Mouse (Mus musculus): ENCODE results near the gene Dapl1. TPM values are rescaled to one million over a fixed set of nuclear protein-coding genes. Genes with fewer than 3 reads are reported as not detected.

Dapl1 gene
- polyA plus RNA-seq, 1 experiment from 2014 or later: 0.96 TPM

- H3K9me3 ChIP-seq (ENCODE audit: control insufficient read depth, low read length): no peaks in the 10 kb centered on the region
- no peak for ATAC-seq (ENCODE audit: low FRiP score, low TSS enrichment)
- H3K4me2 ChIP-seq (ENCODE audit: low read length): no peak overlapping the region
- no peaks in the 10 kb centered on the region for H3K4me1 ChIP-seq (ENCODE audit: control insufficient read depth, insufficient read depth, low read length)
- WGBS: 87% methylated on average over 6 of the region's 6 CpGs
- no peak for DNase-seq
- no peak overlapping the region for H3K9ac ChIP-seq (replicated peaks; ENCODE audit: low read length)
- no peak overlapping the region for H3K4me3 ChIP-seq (replicated peaks; ENCODE audit: low read depth, low read length)
- no peaks in the 10 kb centered on the region for H3K27me3 ChIP-seq (ENCODE audit: control insufficient read depth, insufficient read depth, low read length)
- H3K27ac ChIP-seq (replicated peaks; ENCODE audit: low read depth, low read length): no peak overlapping the region
- H3K36me3 ChIP-seq (ENCODE audit: control insufficient read depth, insufficient read depth, low read length): no peaks in the 10 kb centered on the region
Observed at GRCm38 (mm10) chr2:59467976-59468375, 16.5 kb upstream of the Dapl1 start.

- no peak overlapping the region for H3K9ac ChIP-seq (replicated peaks; ENCODE audit: low read length)
- H3K9me3 ChIP-seq (ENCODE audit: control insufficient read depth, low read length): no peaks in the 10 kb centered on the region
- DNase-seq (no peak), ATAC-seq (ENCODE audit: low FRiP score, low TSS enrichment) (no peak)
- no peaks in the 10 kb centered on the region for H3K27me3 ChIP-seq (ENCODE audit: control insufficient read depth, insufficient read depth, low read length)
- H3K36me3 ChIP-seq (ENCODE audit: control insufficient read depth, insufficient read depth, low read length): no peaks in the 10 kb centered on the region
- H3K4me1 ChIP-seq (ENCODE audit: control insufficient read depth, insufficient read depth, low read length): no peaks in the 10 kb centered on the region
- H3K4me2 ChIP-seq (ENCODE audit: low read length): no peak overlapping the region
- no peak overlapping the region for H3K27ac ChIP-seq (replicated peaks; ENCODE audit: low read depth, low read length)
- H3K4me3 ChIP-seq (replicated peaks; ENCODE audit: low read depth, low read length): no peak overlapping the region
- 60% methylated on average over 8 of the region's 8 CpGs for WGBS
Observed at GRCm38 (mm10) chr2:59469590-59470245, 14.7 kb upstream of the Dapl1 start.

GRCm38 (mm10) chr2:59470326-59471031 lies 14.0 kb upstream of the Dapl1 start:
- DNase-seq (no peak), ATAC-seq (ENCODE audit: low FRiP score, low TSS enrichment) (no peak)
- Histone ChIP-seq H3K27ac (replicated peaks; ENCODE audit: low read depth, low read length) (no peak overlapping the region), H3K4me3 (replicated peaks; ENCODE audit: low read depth, low read length) (no peak overlapping the region), H3K4me1 (ENCODE audit: control insufficient read depth, insufficient read depth, low read length) (no peaks in the 10 kb centered on the region), H3K36me3 (ENCODE audit: control insufficient read depth, insufficient read depth, low read length) (no peaks in the 10 kb centered on the region), H3K27me3 (ENCODE audit: control insufficient read depth, insufficient read depth, low read length) (no peaks in the 10 kb centered on the region), H3K4me2 (ENCODE audit: low read length) (no peak overlapping the region), H3K9me3 (ENCODE audit: control insufficient read depth, low read length) (no peaks in the 10 kb centered on the region), H3K9ac (replicated peaks; ENCODE audit: low read length) (no peak overlapping the region)
- 75% methylated on average over 11 of the region's 11 CpGs for WGBS

DNA sequence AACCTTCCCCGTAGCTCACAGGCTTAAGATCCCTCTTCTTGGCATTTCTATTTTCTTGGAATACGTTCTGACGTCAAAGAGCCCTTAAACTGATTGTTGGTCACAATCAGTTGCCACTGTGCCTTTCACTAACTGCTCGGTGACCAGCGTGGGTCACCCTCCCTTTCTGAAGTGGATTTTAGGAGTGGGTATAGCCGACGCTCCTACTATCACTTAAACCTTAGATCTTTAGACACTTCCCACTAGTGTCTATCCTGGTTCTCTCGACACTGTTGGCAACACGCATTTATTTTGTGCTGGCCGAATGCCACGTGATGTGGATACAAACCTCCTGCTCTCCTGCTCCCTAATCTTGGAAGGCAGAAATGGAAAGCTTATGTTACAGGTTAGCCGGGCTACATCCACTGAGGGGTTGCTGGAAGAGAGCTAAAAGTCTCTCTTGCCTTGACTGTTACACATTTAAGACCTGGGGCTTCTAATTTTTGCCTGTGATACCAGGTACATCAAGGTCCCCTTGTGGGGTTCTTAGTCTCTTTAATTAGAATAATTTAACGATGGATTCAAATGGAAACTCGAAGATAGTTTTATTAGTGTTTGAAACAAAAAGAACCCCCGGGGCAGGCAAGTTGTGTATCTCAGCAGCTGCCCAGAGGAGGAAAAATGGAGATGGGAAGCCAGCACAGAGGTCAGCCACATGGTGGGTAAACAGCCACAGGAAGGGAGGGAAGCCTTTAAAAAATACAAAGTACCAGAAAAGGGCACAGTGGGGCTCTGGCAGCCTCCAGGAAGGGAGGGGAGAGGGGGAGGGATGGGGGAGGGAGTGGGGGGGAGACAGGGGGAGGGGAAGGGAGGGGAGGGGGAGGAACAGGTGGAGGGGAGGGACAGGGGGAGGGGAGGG lies 13.2 kb upstream of the Dapl1 start:
- no peak for ATAC-seq (ENCODE audit: low FRiP score, low TSS enrichment)
- H3K4me3 ChIP-seq (replicated peaks; ENCODE audit: low read depth, low read length): no peak overlapping the region
- H3K27ac ChIP-seq (replicated peaks; ENCODE audit: low read depth, low read length): no peak overlapping the region
- H3K36me3 ChIP-seq (ENCODE audit: control insufficient read depth, insufficient read depth, low read length): no peaks in the 10 kb centered on the region
- no peak for DNase-seq
- H3K4me2 ChIP-seq (ENCODE audit: low read length): no peak overlapping the region
- no peak overlapping the region for H3K9ac ChIP-seq (replicated peaks; ENCODE audit: low read length)
- no peaks in the 10 kb centered on the region for H3K27me3 ChIP-seq (ENCODE audit: control insufficient read depth, insufficient read depth, low read length)
- 58% methylated on average over 15 of the region's 15 CpGs for WGBS
- H3K9me3 ChIP-seq (ENCODE audit: control insufficient read depth, low read length): no peaks in the 10 kb centered on the region
- no peaks in the 10 kb centered on the region for H3K4me1 ChIP-seq (ENCODE audit: control insufficient read depth, insufficient read depth, low read length)

DNA sequence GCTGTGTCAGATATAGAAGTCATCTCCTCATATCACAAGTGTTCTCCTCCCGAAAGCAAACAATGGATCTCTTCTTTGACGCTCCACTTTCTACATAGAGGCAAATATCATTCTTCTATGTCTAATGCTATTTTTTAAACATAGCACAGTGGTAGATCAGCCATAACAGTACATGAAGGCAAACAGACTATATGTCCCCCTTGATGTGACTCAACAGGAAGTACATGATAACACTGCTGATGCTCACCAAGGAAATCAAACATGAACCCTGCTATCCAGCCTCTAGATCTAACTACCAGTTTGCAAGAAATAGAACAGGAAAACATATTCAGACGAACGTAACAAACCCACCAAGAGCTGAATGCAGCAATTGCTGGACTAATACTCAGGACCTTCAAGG lies 10.1 kb upstream of the Dapl1 start:
- H3K4me3 ChIP-seq (replicated peaks; ENCODE audit: low read depth, low read length): no peak overlapping the region
- H3K27me3 ChIP-seq (ENCODE audit: control insufficient read depth, insufficient read depth, low read length): no peaks in the 10 kb centered on the region
- 95% methylated on average over 4 of the region's 4 CpGs for WGBS
- H3K27ac ChIP-seq (replicated peaks; ENCODE audit: low read depth, low read length): no peak overlapping the region
- no peak for DNase-seq
- H3K36me3 ChIP-seq (ENCODE audit: control insufficient read depth, insufficient read depth, low read length): no peaks in the 10 kb centered on the region
- H3K9me3 ChIP-seq (ENCODE audit: control insufficient read depth, low read length): no peaks in the 10 kb centered on the region
- no peak overlapping the region for H3K9ac ChIP-seq (replicated peaks; ENCODE audit: low read length)
- ATAC-seq (ENCODE audit: low FRiP score, low TSS enrichment): no peak
- no peak overlapping the region for H3K4me2 ChIP-seq (ENCODE audit: low read length)
- no peaks in the 10 kb centered on the region for H3K4me1 ChIP-seq (ENCODE audit: control insufficient read depth, insufficient read depth, low read length)

DNA sequence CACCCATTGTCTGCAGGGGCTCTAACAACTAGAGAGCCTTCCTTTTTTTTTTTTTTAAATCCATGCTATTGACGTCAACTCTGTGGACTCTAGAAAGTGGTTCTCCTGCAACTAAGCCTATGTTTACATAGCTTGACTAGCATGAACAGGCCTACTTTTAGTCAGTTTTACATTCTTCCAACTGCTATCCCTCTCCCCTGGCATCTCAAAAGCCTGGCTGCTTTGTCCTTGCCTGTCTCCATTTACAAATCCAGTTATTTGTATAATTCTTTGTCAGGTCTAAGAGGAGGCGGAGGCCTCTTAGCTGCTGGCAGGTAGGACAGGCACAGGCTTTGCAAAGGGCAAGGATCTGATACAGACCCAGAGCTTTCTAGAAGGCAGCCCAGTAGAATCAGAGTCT lies 627 bp downstream of the Dapl1 start:
- no peaks in the 10 kb centered on the region for H3K9me3 ChIP-seq (ENCODE audit: control insufficient read depth, low read length)
- H3K27ac ChIP-seq (replicated peaks; ENCODE audit: low read depth, low read length): peak overlapping the region; percentile 8; the same call in 1 of the 2 replicates
- H3K9ac ChIP-seq (replicated peaks; ENCODE audit: low read length): no peak overlapping the region
- no peak overlapping the region for H3K4me3 ChIP-seq (replicated peaks; ENCODE audit: low read depth, low read length)
- ATAC-seq (ENCODE audit: low FRiP score, low TSS enrichment) (no peak), DNase-seq (no peak)
- no peaks in the 10 kb centered on the region for H3K27me3 ChIP-seq (ENCODE audit: control insufficient read depth, insufficient read depth, low read length)
- peaks cover 17% of the 10 kb centered on the region for H3K4me1 ChIP-seq (ENCODE audit: control insufficient read depth, insufficient read depth, low read length)
- no peaks in the 10 kb centered on the region for H3K36me3 ChIP-seq (ENCODE audit: control insufficient read depth, insufficient read depth, low read length)
- 49% methylated on average over 2 of the region's 2 CpGs for WGBS
- H3K4me2 ChIP-seq (ENCODE audit: low read length): no peak overlapping the region

GRCm38 (mm10) chr2:59485657-59486056 lies 1.2 kb downstream of the Dapl1 start:
- Histone ChIP-seq H3K4me3 (replicated peaks; ENCODE audit: low read depth, low read length) (no peak overlapping the region), H3K4me2 (ENCODE audit: low read length) (no peak overlapping the region), H3K9me3 (ENCODE audit: control insufficient read depth, low read length) (no peaks in the 10 kb centered on the region), H3K27ac (replicated peaks; ENCODE audit: low read depth, low read length) (peak overlapping the region; percentile 8; the same call in 1 of the 2 replicates), H3K4me1 (ENCODE audit: control insufficient read depth, insufficient read depth, low read length) (peaks cover 17% of the 10 kb centered on the region), H3K36me3 (ENCODE audit: control insufficient read depth, insufficient read depth, low read length) (no peaks in the 10 kb centered on the region), H3K27me3 (ENCODE audit: control insufficient read depth, insufficient read depth, low read length) (no peaks in the 10 kb centered on the region), H3K9ac (replicated peaks; ENCODE audit: low read length) (no peak overlapping the region)
- peak; percentile 69 for DNase-seq
- 31% methylated on average over 4 of the region's 4 CpGs for WGBS
- peak; percentile 85 for ATAC-seq (ENCODE audit: low FRiP score, low TSS enrichment)

DNA sequence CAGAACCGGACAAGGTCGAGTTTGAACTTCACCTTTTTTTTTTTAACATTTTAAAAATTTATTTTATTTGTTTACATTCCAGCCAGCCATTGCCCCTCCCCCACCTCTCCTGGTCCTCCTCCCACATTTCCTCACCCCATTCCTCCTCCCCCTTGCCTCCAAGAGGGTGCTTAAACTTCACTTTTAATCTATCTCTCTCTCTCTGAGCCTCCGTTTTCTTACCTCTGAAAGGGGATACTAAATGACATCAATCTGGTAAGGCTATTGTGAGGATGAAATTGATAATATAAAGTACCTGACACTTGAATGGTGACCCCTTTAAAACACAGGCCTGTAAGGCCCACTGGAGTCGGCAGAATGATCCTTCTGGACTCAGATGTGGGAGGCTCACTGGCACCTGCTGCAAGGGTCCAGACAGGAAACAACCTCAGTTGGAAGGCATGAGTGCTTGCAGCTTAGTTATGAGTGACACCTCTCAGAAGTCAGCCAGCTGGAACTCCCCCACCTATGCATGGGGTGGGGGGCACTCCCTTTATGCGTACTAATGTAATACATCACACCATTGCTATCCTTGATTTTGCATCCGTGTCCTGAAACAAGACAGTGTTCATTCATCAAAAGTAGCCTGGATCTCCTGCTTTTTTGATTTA lies 1.9 kb downstream of the Dapl1 start:
- ATAC-seq (ENCODE audit: low FRiP score, low TSS enrichment): no peak
- no peaks in the 10 kb centered on the region for H3K36me3 ChIP-seq (ENCODE audit: control insufficient read depth, insufficient read depth, low read length)
- no peak overlapping the region for H3K4me2 ChIP-seq (ENCODE audit: low read length)
- DNase-seq: no peak
- H3K9me3 ChIP-seq (ENCODE audit: control insufficient read depth, low read length): no peaks in the 10 kb centered on the region
- no peak overlapping the region for H3K27ac ChIP-seq (replicated peaks; ENCODE audit: low read depth, low read length)
- peaks cover 17% of the 10 kb centered on the region for H3K4me1 ChIP-seq (ENCODE audit: control insufficient read depth, insufficient read depth, low read length)
- H3K4me3 ChIP-seq (replicated peaks; ENCODE audit: low read depth, low read length): no peak overlapping the region
- WGBS: 59% methylated on average over 6 of the region's 6 CpGs
- H3K27me3 ChIP-seq (ENCODE audit: control insufficient read depth, insufficient read depth, low read length): no peaks in the 10 kb centered on the region
- no peak overlapping the region for H3K9ac ChIP-seq (replicated peaks; ENCODE audit: low read length)
